Mouse (Mus musculus): ENCODE data around the gene Irf3.

The Irf3 gene

GRCm38 (mm10) chr7:45007846-45008245 is 10.4 kb downstream of the Irf3 start:
- no peak for DNase-seq (ENCODE audit: low read depth)

GRCm38 (mm10) chr7:45008411-45008810 is 11.0 kb downstream of the Irf3 start:
- DNase-seq (ENCODE audit: low read depth) = no peak

GRCm38 (mm10) chr7:45012011-45012410 is 14.6 kb downstream of the Irf3 start:
- DNase-seq (ENCODE audit: low read depth) = no peak

- no peak for DNase-seq (ENCODE audit: low read depth)
Observed at GRCm38 (mm10) chr7:45012824-45013223, 15.4 kb downstream of the Irf3 start.

- no peak for DNase-seq (ENCODE audit: low read depth)
Observed at GRCm38 (mm10) chr7:45013366-45014095, 16.1 kb downstream of the Irf3 start.

GRCm38 (mm10) chr7:45014096-45014451 is 16.6 kb downstream of the Irf3 start:
- no peak for DNase-seq (ENCODE audit: low read depth)

- no peak for DNase-seq (ENCODE audit: low read depth)
Observed at GRCm38 (mm10) chr7:45015344-45015956, 18.0 kb downstream of the Irf3 start.

- DNase-seq (ENCODE audit: low read depth) = peak; percentile 99
Observed at GRCm38 (mm10) chr7:45015957-45016612, 18.6 kb downstream of the Irf3 start, which contains the start of gene Scaf1. Gene Scaf1, minus strand, starts transcription at chr7:45016363.

GRCm38 (mm10) chr7:45016761-45017160 is 19.3 kb downstream of the Irf3 start:
- DNase-seq (ENCODE audit: low read depth) = peak; percentile 66

GRCm38 (mm10) chr7:45017242-45018061 is 20.0 kb downstream of the Irf3 start, which contains the start of gene Rras:
Gene Rras, plus strand, starts transcription at chr7:45017961.
- peak; percentile 100 for DNase-seq (ENCODE audit: low read depth)

- DNase-seq (ENCODE audit: low read depth) = peak; percentile 47
Observed at GRCm38 (mm10) chr7:45019031-45019571, 21.7 kb downstream of the Irf3 start.

- no peak for DNase-seq (ENCODE audit: low read depth)
Observed at GRCm38 (mm10) chr7:45020225-45020624, 22.8 kb downstream of the Irf3 start.

- DNase-seq (ENCODE audit: low read depth) = peak; percentile 62
Observed at GRCm38 (mm10) chr7:45023711-45024110, 26.3 kb downstream of the Irf3 start.

- DNase-seq (ENCODE audit: low read depth) = no peak
Observed at GRCm38 (mm10) chr7:45024281-45025248, 27.1 kb downstream of the Irf3 start.

- DNase-seq (ENCODE audit: low read depth) = no peak
Observed at GRCm38 (mm10) chr7:45025601-45026220, 28.3 kb downstream of the Irf3 start.

- no peak for DNase-seq (ENCODE audit: low read depth)
Observed at GRCm38 (mm10) chr7:45026256-45026655, 28.8 kb downstream of the Irf3 start.

GRCm38 (mm10) chr7:45027761-45028160 is 30.3 kb downstream of the Irf3 start:
- DNase-seq (ENCODE audit: low read depth) = no peak

- DNase-seq (ENCODE audit: low read depth) = no peak
Observed at GRCm38 (mm10) chr7:45028351-45028750, 30.9 kb downstream of the Irf3 start.

- no peak for DNase-seq (ENCODE audit: low read depth)
Observed at GRCm38 (mm10) chr7:45029995-45030394, 32.5 kb downstream of the Irf3 start.

- no peak for DNase-seq (ENCODE audit: low read depth)
Observed at GRCm38 (mm10) chr7:45030857-45031256, 33.4 kb downstream of the Irf3 start.
